Mouse (Mus musculus) myocyte (in vitro differentiated cells): Measurements from ENCODE around the gene Lamp2. TPM values are rescaled to one million over a fixed set of nuclear protein-coding genes. Genes with fewer than 3 reads are reported as not detected.

ENCODE experiments used
- H3K27me3 ChIP-seq: one replicate; pipeline ENCODE4 v1.6.1; 2011; ENCODE audit not compliant: control insufficient read depth, insufficient read depth, insufficient read length
- H3K36me3 ChIP-seq: one replicate; pipeline ENCODE4 v1.6.1; 2011; ENCODE audit not compliant: control insufficient read depth, insufficient read depth
- H3K4me2 ChIP-seq: one replicate; pipeline ENCODE4 v1.6.1; 2011; ENCODE audit warnings: low read depth, control low read depth
- H3K4me3 ChIP-seq: one replicate; pipeline ENCODE4 v1.5.1; 2011; ENCODE audit warnings: mild to moderate bottlenecking, control low read depth, moderate library complexity
- H3K79me2 ChIP-seq: one replicate; pipeline ENCODE4 v1.6.1; 2011; ENCODE audit not compliant: control insufficient read depth, insufficient read depth
- H3ac ChIP-seq: one replicate; pipeline ENCODE4 v1.6.1; 2011; ENCODE audit not compliant: control insufficient read depth, insufficient read length
- CEBPB ChIP-seq: IDR thresholded peaks from 2 replicates; pipeline ENCODE4 v1.6.1; 2011; ENCODE audit warnings: mild to moderate bottlenecking, moderate library complexity; ENCODE audit not compliant: poor library complexity, insufficient read depth, severe bottlenecking
- E2F4 ChIP-seq: IDR thresholded peaks from one replicate; pipeline ENCODE4 v1.6.1; 2011; ENCODE audit warnings: mild to moderate bottlenecking, control low read depth, moderate library complexity; ENCODE audit not compliant: insufficient read depth
- MAX ChIP-seq: IDR thresholded peaks from one replicate; pipeline ENCODE4 v1.6.1; 2011; ENCODE audit warnings: low read depth, mild to moderate bottlenecking, control low read depth
- MYOD1 ChIP-seq, 3 experiments: IDR thresholded peaks; one replicate each; pipeline ENCODE4 v1.6.1; 2011; ENCODE audit warnings: control low read depth in 2 of 3, low read depth in 2 of 3, mild to moderate bottlenecking in 2 of 3, moderate library complexity in 1 of 3; ENCODE audit not compliant: insufficient read length in 2 of 3, control insufficient read depth in 1 of 3
- MYOG ChIP-seq, 3 experiments: IDR thresholded peaks; one replicate each; pipeline ENCODE4 v1.6.1; 2011; ENCODE audit warnings: control low read depth in 2 of 3, low read depth in 2 of 3, mild to moderate bottlenecking in 2 of 3; ENCODE audit not compliant: insufficient read length in 2 of 3, control insufficient read depth in 1 of 3, insufficient read depth in 1 of 3
- POLR2A ChIP-seq: IDR thresholded peaks from one replicate; pipeline ENCODE4 v1.6.1; 2011; ENCODE audit warnings: low read depth, mild to moderate bottlenecking, control low read depth, moderate library complexity; ENCODE audit not compliant: insufficient read length
- POLR2AphosphoS2 ChIP-seq: IDR thresholded peaks from one replicate; pipeline ENCODE4 v1.6.1; 2011; ENCODE audit warnings: low read depth, control low read depth; ENCODE audit not compliant: insufficient read length
- REST ChIP-seq: IDR thresholded peaks from one replicate; pipeline ENCODE4 v1.6.1; 2011; ENCODE audit warnings: mild to moderate bottlenecking, control low read depth, moderate library complexity; ENCODE audit not compliant: insufficient read depth, insufficient read length
- SRF ChIP-seq: IDR thresholded peaks from one replicate; pipeline ENCODE4 v1.6.1; 2011; ENCODE audit warnings: low read depth; ENCODE audit not compliant: control insufficient read depth, insufficient read length
- TCF12 ChIP-seq: IDR thresholded peaks from one replicate; pipeline ENCODE4 v1.6.1; 2011; ENCODE audit warnings: mild to moderate bottlenecking, control low read depth; ENCODE audit not compliant: poor library complexity, insufficient read depth, severe bottlenecking
- TCF3 ChIP-seq: IDR thresholded peaks from one replicate; pipeline ENCODE4 v1.6.1; 2011; ENCODE audit warnings: low read depth, control low read depth; ENCODE audit not compliant: insufficient read length
- USF1 ChIP-seq: IDR thresholded peaks from one replicate; pipeline ENCODE4 v1.6.1; 2011; ENCODE audit warnings: low read depth, mild to moderate bottlenecking, control low read depth, moderate library complexity
- polyA plus RNA-seq: library from polyadenylated mRNA; unstranded; fragments of >200 nt; fragmentation: generic; extraction: Trizol; gene quantifications from one replicate; pipeline ENCODE4 v1.2.1, GENCODE M21; 2012; ENCODE audit warnings: missing spikeins

Lamp2 gene
- polyA plus RNA-seq, 1 experiment, result 74.5 TPM

DNA sequence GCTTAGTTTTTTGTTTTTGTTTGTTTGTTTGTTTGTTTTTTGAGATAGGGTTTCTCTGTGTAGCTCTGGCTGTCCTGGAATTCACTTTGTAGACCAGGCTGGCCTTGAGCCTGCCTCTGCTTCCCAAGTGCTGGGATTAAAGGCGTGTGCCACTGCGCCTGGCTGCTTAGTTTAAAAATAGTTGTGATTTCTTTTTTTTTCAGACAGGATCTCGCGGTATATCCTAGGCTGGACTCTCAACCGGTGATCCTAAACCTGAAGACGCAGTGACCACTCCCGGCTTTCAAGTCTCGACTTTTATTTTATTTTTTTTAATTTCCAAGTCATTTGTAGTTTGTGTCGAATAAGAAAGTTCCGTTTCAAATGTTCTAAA, 16.9 kb upstream of the Lamp2 start:
- Histone ChIP-seq H3K27me3 (no peaks in the 10 kb centered on the region), H3K79me2 (no peaks in the 10 kb centered on the region), H3K4me3 (peak overlapping the region; percentile 29), H3K4me2 (peak overlapping the region; percentile 42), H3ac (no peak overlapping the region), H3K36me3 (no peaks in the 10 kb centered on the region)
- TF ChIP-seq TCF3, result no peak
- TF ChIP-seq E2F4, result no peak

DNA sequence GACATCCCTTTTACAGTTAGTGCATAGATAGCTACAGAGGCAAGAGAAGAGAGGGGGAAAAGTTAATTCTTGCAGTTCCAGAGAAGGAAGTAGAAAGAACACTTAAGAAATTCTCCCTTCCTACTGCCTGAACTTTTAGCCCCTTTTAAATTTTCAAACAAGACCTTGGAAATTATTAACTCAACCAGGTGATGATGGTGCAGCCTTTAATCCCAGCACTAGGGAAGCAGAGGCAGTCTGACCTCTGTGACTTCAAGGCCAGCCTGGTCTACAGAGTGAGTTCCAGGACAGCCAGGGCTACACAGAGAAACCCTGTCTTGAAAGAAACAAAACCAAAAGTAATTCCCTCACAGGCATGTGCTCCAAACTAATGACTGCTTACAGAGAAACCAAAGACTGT, 10.0 kb upstream of the Lamp2 start:
- no peaks in the 10 kb centered on the region for H3K27me3 ChIP-seq
- no peak for TF ChIP-seq MYOG (IDR thresholded peaks at IDR 0.05; ENCODE audit: control insufficient read depth in 1 of 3, insufficient read depth in 1 of 3, insufficient read length in 2 of 3, low read depth in 2 of 3)
- no peak for TF ChIP-seq CEBPB
- no peak for TF ChIP-seq MAX
- no peak for TF ChIP-seq TCF3
- no peak for TF ChIP-seq SRF
- no peak for TF ChIP-seq E2F4
- TF ChIP-seq USF1, result no peak
- TF ChIP-seq POLR2AphosphoS2, result no peak
- no peak for TF ChIP-seq POLR2A
- no peak for TF ChIP-seq TCF12
- TF ChIP-seq REST, result no peak
- no peak for TF ChIP-seq MYOD1 (IDR thresholded peaks at IDR 0.05; ENCODE audit: control insufficient read depth in 1 of 3, insufficient read length in 2 of 3, low read depth in 2 of 3)
- no peaks in the 10 kb centered on the region for H3K79me2 ChIP-seq

DNA sequence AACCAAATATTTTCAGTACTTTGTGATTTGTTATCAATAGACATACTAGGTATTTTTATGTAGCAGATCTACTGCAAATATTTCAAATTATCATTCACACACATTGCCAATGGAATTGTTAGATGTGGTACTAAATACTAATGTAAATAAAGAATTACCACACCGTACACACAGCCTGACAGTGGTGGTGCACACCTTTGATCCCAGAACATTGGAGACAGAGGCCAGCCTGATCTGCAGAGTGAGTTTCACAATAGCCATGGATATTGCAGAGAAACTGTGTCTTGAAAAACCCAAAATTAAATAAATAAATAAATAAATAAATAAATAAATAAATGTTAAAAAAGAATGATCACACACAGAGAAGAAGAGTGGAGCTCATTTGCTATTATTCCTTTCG, 6.9 kb upstream of the Lamp2 start:
- H3K79me2 ChIP-seq, result no peaks in the 10 kb centered on the region
- H3ac ChIP-seq, result no peak overlapping the region
- TF ChIP-seq POLR2AphosphoS2 (no peak), MAX (no peak), REST (no peak), POLR2A (no peak), TCF3 (no peak), CEBPB (no peak), TCF12 (no peak), USF1 (no peak), SRF (no peak), MYOG (IDR thresholded peaks at IDR 0.05; ENCODE audit: control insufficient read depth in 1 of 3, insufficient read depth in 1 of 3, insufficient read length in 2 of 3, low read depth in 2 of 3) (no peak), MYOD1 (IDR thresholded peaks at IDR 0.05; ENCODE audit: control insufficient read depth in 1 of 3, insufficient read length in 2 of 3, low read depth in 2 of 3) (no peak), E2F4 (no peak)
- H3K27me3 ChIP-seq, result no peaks in the 10 kb centered on the region
- H3K36me3 ChIP-seq, result no peaks in the 10 kb centered on the region
- no peak overlapping the region for H3K4me2 ChIP-seq
- H3K4me3 ChIP-seq, result no peak overlapping the region

More for the DNA sequence above, 10.0 kb upstream of the Lamp2 start:
- H3K4me2 ChIP-seq, result no peak overlapping the region
- no peaks in the 10 kb centered on the region for H3K36me3 ChIP-seq
- no peak overlapping the region for H3K4me3 ChIP-seq
- no peak overlapping the region for H3ac ChIP-seq

DNA sequence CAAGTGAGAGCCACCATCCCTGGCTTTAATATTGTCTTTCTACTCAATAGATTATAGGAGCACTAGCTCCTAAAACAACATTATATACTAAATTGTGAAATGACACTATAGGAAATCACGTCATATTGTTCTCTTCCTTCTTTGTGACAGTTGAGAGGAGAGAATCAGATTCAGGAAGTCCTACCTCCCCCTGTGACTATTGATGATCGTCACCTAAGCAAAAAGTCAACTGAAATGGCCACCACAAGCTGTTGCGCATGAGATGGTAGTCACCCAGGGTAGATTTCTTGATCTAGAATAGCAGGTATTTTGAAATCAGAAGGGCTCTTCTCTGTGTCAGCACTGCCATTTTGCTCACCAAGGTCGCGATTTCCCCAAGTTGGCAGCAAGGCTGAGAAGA, 5.8 kb upstream of the Lamp2 start:
- H3K36me3 ChIP-seq, result no peaks in the 10 kb centered on the region
- no peak overlapping the region for H3ac ChIP-seq
- H3K27me3 ChIP-seq, result no peaks in the 10 kb centered on the region
- no peaks in the 10 kb centered on the region for H3K79me2 ChIP-seq
- no peak for TF ChIP-seq SRF
- no peak for TF ChIP-seq MYOD1 (IDR thresholded peaks at IDR 0.05; ENCODE audit: control insufficient read depth in 1 of 3, insufficient read length in 2 of 3, low read depth in 2 of 3)
- no peak for TF ChIP-seq POLR2A
- no peak for TF ChIP-seq USF1
- TF ChIP-seq E2F4, result no peak
- no peak for TF ChIP-seq MAX
- TF ChIP-seq TCF3, result no peak
- TF ChIP-seq POLR2AphosphoS2, result no peak
- TF ChIP-seq MYOG (IDR thresholded peaks at IDR 0.05; ENCODE audit: control insufficient read depth in 1 of 3, insufficient read depth in 1 of 3, insufficient read length in 2 of 3, low read depth in 2 of 3), result no peak
- no peak for TF ChIP-seq CEBPB
- no peak for TF ChIP-seq TCF12
- no peak for TF ChIP-seq REST
- no peak overlapping the region for H3K4me2 ChIP-seq
- H3K4me3 ChIP-seq, result no peak overlapping the region

DNA sequence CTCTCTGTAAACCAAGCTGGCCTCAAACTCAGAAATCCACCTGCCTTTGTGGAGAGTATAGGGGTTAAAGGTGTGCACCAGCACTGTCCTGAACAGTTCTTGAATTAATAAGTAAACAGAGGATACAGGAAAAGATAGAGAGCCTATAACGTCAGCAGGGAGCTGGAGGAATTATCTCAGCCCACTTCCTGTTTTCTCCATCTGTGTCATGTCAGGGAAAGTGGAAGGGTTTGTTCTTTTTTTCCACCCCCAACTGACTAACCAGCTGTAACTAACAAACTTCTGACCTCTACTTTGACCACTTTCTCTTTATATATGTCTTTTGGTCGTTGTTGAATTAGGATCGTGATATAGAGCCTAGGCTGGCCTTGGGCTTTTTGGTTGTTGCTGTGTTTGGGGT, 4.6 kb upstream of the Lamp2 start:
- Histone ChIP-seq H3ac (no peak overlapping the region), H3K27me3 (no peaks in the 10 kb centered on the region), H3K36me3 (no peaks in the 10 kb centered on the region), H3K4me2 (no peak overlapping the region), H3K4me3 (no peak overlapping the region), H3K79me2 (no peaks in the 10 kb centered on the region)
- no peak for TF ChIP-seq TCF12
- no peak for TF ChIP-seq USF1
- no peak for TF ChIP-seq POLR2AphosphoS2
- TF ChIP-seq TCF3, result no peak
- no peak for TF ChIP-seq MYOG (IDR thresholded peaks at IDR 0.05; ENCODE audit: control insufficient read depth in 1 of 3, insufficient read depth in 1 of 3, insufficient read length in 2 of 3, low read depth in 2 of 3)
- TF ChIP-seq MYOD1 (IDR thresholded peaks at IDR 0.05; ENCODE audit: control insufficient read depth in 1 of 3, insufficient read length in 2 of 3, low read depth in 2 of 3), result no peak
- TF ChIP-seq E2F4, result no peak
- TF ChIP-seq REST, result no peak
- TF ChIP-seq CEBPB, result no peak
- TF ChIP-seq MAX, result no peak
- no peak for TF ChIP-seq SRF
- no peak for TF ChIP-seq POLR2A
